Mouse (Mus musculus) gastrocnemius, postnatal 4 days (tissue): ENCODE data around the gene St3gal3. TPM values are rescaled to one million over a fixed set of nuclear protein-coding genes. Genes with fewer than 3 reads are reported as not detected.

Experiments used
- DNase-seq, 2 experiments: peaks; one replicate each; pipeline ENCODE4 v3.0.0; 2021 to 2022; ENCODE audit warnings: low spot score in 2 of 2, mixed read lengths in 2 of 2
- total RNA-seq, 2 experiments: library from RNA; stranded (reverse); gene quantifications; 2 replicates each; pipeline ENCODE4 v1.2.3; 2021

St3gal3 gene
- total RNA-seq, 2 experiments from 2014 or later: 34.9 to 37.5 TPM

DNA sequence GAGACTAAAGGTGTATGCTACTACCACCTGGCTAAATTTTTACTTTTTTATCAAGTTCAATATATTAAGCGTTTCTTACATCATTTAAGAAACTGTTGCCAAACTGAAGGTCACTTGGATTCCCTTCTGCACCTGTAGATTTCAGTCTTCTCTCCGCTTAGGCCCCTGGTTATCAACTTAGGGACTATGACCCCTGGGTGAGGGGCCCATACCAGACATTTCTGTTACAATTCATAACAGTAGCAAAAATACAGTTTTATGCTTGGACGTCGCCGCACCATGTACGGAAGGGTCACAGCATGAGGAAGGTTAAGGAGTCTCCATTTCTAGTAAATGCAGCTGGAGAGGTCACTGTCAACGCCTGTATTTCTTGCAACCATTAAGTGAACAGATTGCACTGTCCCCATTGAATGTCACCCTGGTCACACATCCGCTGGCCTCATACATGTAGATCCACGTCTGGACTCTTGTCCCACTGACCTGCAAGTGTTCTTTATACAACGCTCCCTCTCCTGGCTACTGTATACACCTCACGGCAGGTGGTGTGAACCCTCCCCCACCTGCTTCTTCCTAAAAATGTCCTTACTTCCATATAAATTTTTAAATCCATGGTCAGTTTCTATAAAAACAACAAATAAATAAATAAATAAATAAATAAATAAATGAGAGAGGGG, 41.8 kb downstream of the St3gal3 start:
- no peak for DNase-seq

DNA sequence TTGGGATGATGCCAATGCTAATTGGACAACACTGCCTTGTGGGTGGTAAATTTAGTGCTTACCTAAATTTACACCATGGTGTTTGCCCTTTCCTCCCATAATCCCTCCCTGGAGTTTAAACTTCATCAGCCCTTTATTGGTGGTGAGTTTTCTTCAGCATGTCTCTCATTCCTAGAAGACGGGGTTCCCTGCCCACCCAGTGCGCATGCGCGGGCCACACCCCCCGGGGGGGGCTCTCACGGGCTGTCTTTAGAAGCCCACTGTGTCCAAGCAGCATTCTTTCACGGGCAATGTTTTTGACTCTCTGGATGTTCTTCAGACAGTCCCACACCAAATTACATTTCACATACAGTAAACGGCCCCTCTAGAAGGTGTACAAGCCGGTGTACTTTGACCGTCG, 44.3 kb downstream of the St3gal3 start:
- no peak for DNase-seq

DNA sequence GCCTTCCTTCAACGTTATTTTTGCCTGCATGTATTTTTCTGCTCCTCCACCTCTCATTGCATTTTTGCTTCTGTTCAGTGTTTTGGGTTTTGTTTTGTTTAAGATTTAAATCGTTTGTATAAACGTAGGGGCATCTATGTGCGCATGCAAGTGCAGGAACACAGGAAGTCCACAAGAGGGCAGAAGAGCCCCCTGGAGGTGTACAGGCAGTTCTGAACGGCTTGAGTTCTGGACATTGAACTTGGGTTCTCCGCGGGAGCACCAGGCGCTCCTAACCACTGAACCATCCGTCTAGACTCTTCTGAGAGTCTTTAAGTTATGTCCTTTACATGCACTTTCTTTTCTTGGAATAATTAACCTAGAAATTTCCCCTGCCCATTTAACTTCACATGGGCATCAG, 44.8 kb downstream of the St3gal3 start:
- peak in 1 of 2 experiments; percentile 27 for DNase-seq

DNA sequence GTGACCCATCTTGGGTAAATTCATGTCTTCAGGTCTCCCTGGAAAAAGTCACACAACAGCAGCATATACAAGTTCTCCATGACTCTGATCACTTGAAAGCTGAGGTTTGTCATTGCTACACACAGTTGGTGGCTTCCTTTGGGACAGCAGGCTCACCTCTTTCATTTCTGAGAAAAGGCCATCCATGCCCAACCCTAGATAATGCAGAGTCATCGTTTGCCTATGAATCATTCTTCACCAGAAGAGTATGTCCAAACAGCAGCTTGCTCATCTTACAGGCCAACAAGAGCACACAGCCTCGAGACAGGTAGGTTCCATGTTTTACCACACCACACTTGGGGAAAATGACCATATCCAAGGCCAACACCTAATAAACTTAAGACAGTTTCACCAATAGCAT, 45.9 kb downstream of the St3gal3 start:
- DNase-seq: no peak

DNA sequence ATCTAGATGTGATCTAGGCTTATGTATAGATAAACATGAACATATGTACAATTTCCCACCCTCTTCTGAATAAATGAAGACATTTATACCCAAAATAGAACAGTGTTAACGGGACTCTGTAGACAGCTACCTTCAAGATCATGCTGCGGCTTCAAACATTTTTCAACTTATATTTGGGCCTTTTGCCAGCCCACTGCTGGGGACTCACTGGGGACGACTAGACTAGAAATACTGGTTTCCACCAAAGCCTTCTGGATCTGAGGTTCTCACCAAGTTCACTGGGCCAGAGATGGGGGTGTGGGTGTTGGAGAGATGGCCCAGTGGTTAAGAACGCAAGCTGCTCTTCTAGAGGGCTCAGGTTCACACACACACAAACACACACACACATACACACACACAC, 49.7 kb downstream of the St3gal3 start:
- no peak for DNase-seq

GRCm38 (mm10) chr4:118083217-118083951, 51.3 kb downstream of the St3gal3 start:
- DNase-seq: peak; percentile 92 to 95

DNA sequence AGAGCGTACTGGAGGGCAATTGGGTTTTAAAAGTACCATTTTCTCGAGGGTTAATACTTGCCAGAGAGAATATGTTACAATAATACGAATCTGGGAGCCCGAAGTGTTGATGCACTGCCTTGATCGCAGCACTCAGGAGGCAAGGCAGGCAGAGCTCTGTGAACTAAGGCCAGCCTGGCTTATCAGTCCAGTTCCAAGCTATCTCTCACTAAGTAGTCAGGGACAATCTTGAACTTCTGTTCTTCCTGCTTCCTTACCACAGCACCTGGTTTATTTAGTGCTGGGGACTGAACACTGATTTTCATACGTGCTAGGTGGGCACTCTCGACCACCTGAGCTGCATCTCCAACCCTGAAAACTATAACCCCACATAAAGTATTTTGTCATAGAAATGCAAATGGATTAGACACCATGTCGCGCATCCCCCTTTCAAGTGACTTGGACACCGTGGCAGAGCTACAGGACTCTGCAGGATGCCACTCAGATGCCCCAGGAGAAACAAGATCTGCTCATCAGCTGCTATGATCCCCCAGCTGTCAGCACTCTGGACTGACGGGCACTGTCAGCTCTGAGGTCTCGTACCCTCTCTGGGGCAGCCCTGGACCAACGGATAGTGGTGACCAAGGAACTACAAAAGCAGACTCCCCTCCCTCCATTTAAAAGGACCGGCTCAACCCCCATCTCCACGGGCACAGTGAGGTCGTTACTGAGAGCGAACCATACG, 52.9 kb downstream of the St3gal3 start:
- no peak for DNase-seq

GRCm38 (mm10) chr4:118080481-118080880, 54.2 kb downstream of the St3gal3 start:
- no peak for DNase-seq

DNA sequence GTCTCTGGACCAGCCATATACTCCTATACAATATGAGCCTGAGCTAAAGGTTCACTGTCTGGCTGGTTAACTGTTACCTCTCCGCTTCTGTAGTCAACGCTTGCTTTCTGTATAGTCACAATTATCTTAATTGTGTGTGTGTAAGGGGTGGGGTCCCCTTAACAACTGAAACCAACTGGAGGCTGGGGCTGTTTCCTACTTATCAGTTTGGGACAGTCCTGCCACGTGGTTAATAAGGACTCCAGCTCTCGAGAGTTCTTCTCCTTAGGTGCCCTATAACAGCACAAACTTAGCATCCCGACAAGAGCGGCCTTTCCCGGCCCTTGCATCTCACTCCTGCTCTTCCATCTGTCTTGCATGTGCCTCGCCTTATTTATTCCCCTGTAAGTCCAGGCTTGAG, 55.5 kb downstream of the St3gal3 start:
- no peak for DNase-seq

GRCm38 (mm10) chr4:118078576-118078975, 56.1 kb downstream of the St3gal3 start:
- no peak for DNase-seq

DNA sequence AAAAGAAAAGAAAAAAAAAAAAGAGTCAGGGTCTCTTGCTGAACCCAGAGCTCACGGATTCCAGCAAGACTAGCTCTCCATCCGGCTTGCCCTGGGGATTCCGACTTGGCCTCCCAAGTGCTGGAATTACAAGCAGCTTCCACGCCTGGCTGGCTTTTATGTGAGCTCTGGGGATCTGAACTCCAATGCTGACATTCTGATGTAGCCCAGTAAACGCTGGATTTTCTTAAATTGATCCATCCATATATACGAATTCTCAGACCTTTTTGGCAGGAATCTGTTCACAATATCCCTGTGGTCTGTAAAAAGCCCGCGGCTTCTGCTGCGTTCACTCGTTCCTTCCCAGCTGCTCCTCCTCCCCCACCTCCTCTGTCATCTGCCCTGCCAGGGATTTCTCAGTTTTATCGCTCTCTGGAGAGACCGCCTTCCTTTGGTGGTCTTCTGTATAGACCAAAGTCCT, 57.4 kb downstream of the St3gal3 start:
- DNase-seq: peak in 1 of 2 experiments; percentile 47

GRCm38 (mm10) chr4:118076648-118077047, 58.1 kb downstream of the St3gal3 start:
- no peak for DNase-seq

DNA sequence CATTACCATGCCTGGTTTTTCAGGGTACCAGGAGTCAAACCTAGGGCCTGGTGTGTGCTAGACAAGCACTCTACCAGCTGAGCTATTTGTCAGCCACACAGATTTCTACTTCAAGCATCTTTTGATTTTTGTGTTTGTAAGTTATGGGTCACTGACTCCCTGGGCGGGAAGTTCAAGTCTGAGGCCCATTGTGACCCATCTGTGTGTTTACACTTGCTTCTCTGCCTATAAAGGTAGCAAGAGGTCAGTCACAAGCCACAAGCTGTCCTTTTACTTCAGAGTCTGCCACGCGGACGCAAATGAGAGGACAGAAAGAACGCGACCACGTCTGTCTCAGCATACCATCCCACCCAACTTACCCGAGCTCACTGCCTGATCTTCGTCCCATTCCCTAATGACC, 59.4 kb downstream of the St3gal3 start:
- no peak for DNase-seq

DNA sequence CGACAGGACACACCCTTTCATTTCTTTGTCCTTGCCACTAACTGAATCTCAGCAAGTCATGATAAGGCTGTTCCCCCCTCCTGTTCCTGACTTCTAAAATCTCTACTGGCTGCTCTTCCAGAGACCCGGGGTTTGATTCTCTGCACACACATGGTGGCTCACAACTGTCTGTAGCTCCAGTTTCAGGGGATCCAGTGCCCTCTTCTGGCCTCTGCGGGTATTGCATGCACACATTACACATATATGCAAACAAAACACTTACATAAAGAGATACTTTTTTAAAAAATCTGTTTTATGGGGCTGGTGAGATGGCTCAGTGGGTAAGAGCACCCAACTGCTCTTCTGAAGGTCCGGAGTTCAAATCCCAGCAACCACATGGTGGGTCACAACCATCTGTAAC, 60.5 kb downstream of the St3gal3 start:
- no peak for DNase-seq

DNA sequence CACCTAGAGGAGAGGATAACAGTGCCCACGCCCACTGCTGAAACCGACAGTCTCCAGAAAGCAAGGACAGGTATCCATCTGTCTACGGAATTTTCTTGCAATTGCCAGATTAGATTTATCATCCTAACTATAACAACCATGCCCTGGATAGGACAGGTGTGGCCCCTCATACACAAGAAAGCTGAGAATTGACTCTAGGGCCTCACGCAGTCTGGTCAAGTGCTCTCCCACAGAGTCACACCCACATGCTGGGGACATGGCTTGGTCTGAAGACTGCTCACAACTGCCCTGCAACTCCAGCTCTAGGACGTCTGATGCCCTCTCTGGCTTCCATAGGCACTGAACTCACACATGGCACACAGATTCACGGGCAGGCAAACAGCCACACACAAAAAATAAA, 61.6 kb downstream of the St3gal3 start:
- DNase-seq: no peak

DNA sequence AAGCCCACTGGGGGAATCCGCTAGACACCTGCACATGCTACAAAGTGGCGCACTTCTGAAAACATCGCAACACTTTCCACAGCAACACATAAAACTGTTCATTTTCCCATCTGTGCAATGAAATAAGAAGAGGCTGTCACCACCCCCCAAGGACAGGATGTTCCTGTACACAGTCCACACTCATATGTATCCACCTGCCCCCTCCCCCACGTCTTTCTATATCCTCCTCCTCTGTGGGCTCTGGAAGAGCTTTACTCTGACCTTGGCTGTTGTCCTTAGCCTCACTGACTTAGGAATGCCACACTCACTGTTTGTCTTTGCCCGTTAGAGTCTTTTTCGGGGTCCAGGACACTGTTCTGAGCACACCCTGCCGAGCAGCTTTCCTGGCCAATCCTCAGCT, 62.8 kb downstream of the St3gal3 start:
- DNase-seq: no peak

DNA sequence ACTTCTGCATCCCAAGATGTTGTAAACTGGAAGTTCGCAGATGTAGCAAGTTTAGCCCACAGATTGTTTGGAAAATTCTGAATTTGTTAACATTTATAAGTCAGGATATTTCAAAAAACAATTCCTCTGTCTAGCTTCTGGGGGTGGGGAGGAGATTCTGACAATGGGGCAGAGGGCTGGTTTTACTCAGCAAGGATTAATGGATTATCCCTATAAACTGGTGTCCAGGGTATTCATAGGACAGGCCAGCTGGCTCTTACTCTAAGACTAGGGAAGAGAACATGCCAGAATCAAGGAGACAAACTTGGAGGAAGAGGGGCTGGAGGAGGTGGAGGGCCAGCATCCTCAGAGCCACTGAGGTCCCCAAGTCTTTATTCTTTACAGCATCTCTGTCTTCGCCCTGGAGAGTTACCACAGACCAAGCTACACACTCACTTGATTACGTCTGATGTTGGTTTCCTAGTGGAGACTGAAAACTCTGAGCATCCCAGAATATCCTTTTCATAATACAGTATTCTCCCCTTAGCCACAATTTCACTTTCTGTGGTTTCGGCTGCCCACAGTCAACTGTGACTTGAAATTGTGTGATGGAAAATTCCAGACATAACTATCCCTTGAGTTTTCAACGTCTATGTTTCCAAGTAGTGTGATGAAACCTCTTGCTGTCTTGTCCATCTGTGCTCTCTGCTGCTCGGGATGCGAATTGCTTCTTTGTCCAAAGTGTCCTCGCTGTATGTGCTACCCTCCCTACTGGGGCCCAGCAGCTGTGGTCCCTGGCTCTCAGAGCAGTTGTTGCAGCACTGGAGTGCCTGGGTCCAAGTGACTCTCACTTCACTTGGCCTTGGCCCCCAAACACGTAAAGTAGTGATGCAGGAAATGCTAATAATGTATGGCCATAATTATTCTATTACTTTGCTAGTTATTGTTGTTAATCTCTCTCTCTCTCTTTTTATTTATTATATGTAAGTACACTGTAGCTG, 64.2 kb downstream of the St3gal3 start:
- no peak for DNase-seq

GRCm38 (mm10) chr4:118061809-118062463, 72.8 kb downstream of the St3gal3 start:
- DNase-seq: no peak

DNA sequence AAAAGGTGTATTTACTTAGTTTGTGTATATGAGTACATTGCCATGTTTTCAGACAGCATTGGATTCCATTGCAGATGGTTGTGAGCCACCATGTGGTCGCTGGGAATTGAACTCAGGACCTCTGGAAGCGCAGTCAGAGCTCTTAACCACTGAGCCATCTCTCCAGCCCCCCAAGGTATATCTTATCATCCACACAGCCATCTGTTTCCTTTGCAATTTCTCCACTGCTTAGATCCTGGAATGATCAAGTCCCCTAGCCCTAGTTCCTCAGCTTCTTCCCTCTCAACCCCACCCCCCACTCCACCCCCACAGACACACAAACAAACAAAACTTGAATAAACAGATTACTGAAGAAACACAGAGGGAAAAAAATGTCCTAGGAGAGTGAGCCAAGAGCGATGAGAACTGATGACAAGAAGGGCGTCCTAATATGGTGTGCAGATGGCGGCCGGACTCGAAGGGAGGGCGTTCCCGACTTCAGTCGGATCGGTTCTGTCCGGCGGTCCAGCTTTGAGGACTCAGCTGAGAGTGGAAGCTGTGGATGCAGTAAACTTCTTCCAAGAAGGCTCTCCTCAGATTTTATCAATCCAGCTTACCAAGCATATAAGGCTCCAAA, 73.7 kb downstream of the St3gal3 start:
- peak in 1 of 2 experiments; percentile 40 for DNase-seq
